Mouse (Mus musculus) layer of hippocampus, adult 6 months (tissue): Measurements from ENCODE around the gene Gm16368. TPM values are rescaled to one million over a fixed set of nuclear protein-coding genes. Genes with fewer than 3 reads are reported as not detected.

Source experiments
- long read RNA-seq, 2 experiments: library from polyadenylated mRNA; unstranded; transcript quantifications; one replicate each; pipeline ENCODE4 v2.0.0; 2019 to 2020
- polyA plus RNA-seq: library from polyadenylated mRNA; unstranded; fragments of <200 nt; fragmentation: Nextera tagmentation; gene quantifications from 2 replicates; pipeline ENCODE4 v1.2.3, GENCODE M21; 2021

Gm16368 gene
- not detected in 2 replicates for polyA plus RNA-seq
- long read RNA-seq, experiment 1, result 0 reads
- long read RNA-seq, experiment 2, result 0 reads

GRCm38 (mm10) chr12:88083397-88083796 is at the start of gene Gm16368:
Gene Gm16368, plus strand, starts transcription at chr12:88083697.

Other genes with a start within 250 kb of the Gm16368 start
- gene Gm2001, start 241.4 kb upstream of the Gm16368 start, polyA plus RNA-seq, result not detected in 2 replicates
- not detected in 2 replicates for gene Gm2016, start 209.6 kb upstream of the Gm16368 start, polyA plus RNA-seq
- gene Gm2022, start 188.3 kb upstream of the Gm16368 start, polyA plus RNA-seq, result not detected in 2 replicates
- gene Gm2035, start 163.8 kb upstream of the Gm16368 start, polyA plus RNA-seq, result not detected in 2 replicates
- not detected in 2 replicates for gene Gm2042, start 129.6 kb upstream of the Gm16368 start, polyA plus RNA-seq
- gene Gm2075, start 71.8 kb upstream of the Gm16368 start, polyA plus RNA-seq, result not detected in 2 replicates
- gene Gm6803, start 64.9 kb upstream of the Gm16368 start, polyA plus RNA-seq, result not detected in 2 replicates
- gene Gm2056, start 56.7 kb upstream of the Gm16368 start, polyA plus RNA-seq, result not detected in 2 replicates
- gene Gm10436, start 98.4 kb downstream of the Gm16368 start, polyA plus RNA-seq, result not detected in 2 replicates
- gene Gm8332, start 166.4 kb downstream of the Gm16368 start, polyA plus RNA-seq, result not detected in 2 replicates
- not detected in 2 replicates for gene Gm5662, start 190.8 kb downstream of the Gm16368 start, polyA plus RNA-seq
- gene Gm5039, start 240.3 kb downstream of the Gm16368 start, polyA plus RNA-seq, result not detected in 2 replicates